Mouse (Mus musculus) embryo, embryonic 11.5 days (tissue): ENCODE measurements around the gene Slc35f4.

ENCODE experiments used
- DNase-seq: peaks from one replicate; pipeline ENCODE4 v3.0.0-alpha.2; 2012; ENCODE audit warnings: low read depth, low spot score

Slc35f4 gene

GRCm38 (mm10) chr14:49348897-49349250 is 177.0 kb downstream of the Slc35f4 start:
- peak; percentile 19 for DNase-seq

GRCm38 (mm10) chr14:49348164-49348896 is 177.5 kb downstream of the Slc35f4 start:
- no peak for DNase-seq

- no peak for DNase-seq
These were observed 180.0 kb downstream of the Slc35f4 start for GRCm38 (mm10) chr14:49345835-49346234.

- DNase-seq: no peak
These were observed 188.8 kb downstream of the Slc35f4 start for GRCm38 (mm10) chr14:49337011-49337410.

GRCm38 (mm10) chr14:49333841-49334240 is 192.0 kb downstream of the Slc35f4 start:
- DNase-seq: no peak

DNA sequence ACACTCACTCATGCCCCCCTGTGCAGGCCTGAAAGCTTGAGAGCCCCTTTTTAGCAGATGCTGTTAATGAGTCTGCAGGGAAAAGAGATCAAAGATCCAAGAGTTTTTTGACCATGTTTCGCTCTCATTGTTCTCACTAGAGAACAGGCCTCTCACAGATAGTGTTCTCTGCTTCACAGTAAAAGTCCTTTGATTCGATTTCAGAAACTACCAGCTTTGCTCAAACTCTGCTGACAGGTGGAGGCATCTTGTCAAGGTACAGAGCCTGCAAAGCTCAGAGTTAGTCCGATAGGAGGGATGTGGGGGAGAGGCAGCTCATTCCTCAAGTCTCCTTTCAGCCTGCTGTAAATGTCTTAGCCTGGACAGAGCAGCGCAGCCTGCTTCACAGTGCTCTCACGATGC is 209.4 kb downstream of the Slc35f4 start:
- DNase-seq: no peak

DNA sequence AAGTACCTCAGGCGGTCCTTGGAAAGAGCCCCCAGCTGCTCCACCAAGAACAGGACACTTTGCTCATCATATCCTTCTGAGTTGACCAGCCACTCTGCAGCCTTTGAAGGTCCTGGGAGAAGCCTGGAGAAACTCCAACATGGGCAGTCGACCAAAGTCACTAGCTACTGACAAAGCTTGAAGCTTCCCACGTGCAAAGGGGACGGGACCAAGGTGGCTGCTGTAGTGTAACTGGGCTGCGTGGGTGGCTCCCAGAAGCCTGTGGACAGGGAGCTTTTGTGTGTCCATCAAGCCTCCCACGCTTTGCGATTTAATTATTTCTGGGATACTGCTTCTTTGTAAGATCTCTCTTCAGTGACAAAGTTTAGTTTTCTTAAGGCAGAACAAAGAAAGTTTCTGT is 211.9 kb downstream of the Slc35f4 start:
- no peak for DNase-seq

DNA sequence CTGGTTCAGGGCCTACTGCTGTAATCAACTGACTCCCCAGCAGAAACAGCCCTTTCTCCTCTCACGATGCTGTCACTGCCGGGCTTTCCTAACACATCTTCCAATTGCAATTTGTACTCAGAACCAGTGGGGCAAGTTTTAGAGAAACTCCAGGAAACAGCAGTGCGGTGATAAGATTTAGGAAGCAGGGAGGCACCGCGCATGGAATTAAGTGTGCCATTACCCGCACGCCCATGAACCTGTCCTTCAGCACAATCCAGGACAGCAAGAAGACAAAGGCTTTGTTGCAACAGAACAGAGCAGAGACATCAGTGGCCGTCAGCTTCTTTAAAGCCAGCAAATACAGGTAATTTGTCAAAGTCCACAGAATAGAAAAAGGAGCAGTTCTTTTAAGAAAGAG is 212.5 kb downstream of the Slc35f4 start:
- no peak for DNase-seq

DNA sequence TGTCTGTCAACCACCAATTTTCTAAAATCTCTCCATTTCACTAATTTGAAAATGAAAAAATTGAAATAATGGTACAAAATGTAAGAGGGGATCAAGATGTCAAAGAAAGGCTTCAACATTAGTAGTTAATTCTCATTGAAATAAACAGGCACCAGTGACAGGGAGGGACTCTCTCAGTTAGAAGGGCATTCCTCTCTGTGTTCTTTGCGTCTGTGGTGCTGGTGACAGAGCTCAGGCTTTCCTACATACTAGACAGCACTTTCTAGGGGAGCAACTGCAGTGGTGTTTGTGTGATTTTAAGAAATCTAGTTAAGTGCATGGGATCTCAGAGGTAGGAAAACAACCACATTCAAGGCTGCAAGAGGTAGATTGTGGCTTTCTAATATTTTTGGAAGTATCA is 214.3 kb downstream of the Slc35f4 start:
- no peak for DNase-seq

- DNase-seq: no peak
These were observed 214.8 kb downstream of the Slc35f4 start for GRCm38 (mm10) chr14:49311091-49311492.

- DNase-seq: no peak
These were observed 216.2 kb downstream of the Slc35f4 start for GRCm38 (mm10) chr14:49309670-49310069.

DNA sequence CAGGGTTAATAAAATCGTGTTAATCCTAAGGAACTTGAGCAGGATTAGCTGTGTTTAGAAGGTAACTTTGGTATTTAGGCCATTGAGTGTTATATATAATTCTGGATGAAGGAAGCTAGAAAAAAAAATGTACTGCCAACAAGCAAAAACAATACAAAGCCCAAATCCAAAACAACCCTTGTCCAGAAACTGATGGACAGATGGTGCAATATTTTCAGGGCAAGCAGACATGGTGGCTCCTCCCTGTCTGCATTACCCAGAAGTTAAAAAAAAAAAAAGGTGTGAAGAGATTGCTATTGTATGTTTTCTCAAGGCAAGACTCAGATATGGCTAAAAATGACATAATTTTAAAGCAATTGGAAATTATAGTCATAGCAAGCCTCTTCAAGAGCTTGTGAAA is 217.3 kb downstream of the Slc35f4 start:
- DNase-seq: no peak

- DNase-seq: no peak
These were observed 218.0 kb downstream of the Slc35f4 start for GRCm38 (mm10) chr14:49307842-49308241.

GRCm38 (mm10) chr14:49305534-49306409 is 220.1 kb downstream of the Slc35f4 start:
- DNase-seq: no peak

DNA sequence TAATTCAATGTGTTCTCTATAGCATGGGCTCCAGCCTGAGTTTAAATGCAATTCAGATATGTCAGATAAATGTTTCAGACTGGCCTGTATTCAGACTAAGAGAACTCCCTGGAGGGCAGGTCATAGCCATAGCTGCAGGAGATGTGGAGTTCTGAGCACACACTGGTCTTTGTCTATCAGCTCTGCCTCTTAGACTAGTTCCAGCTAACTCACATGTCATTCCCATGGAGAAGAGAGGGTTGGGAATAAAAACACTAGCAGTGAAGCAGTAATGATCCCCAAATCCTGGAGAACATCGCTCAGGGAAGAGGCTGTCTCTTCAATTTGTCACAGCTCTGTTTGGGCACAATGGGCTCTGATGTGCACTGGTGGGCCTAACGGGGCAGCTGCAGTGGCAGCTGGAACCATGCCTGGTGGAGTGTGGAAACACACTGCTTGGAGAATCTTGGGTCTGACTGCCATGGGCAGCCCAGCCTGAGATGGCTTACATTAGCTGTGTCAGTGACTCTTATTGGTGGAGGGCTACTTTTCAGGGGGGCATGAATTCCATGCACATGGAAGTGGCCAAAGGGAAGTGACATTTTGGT is 223.5 kb downstream of the Slc35f4 start:
- no peak for DNase-seq

DNA sequence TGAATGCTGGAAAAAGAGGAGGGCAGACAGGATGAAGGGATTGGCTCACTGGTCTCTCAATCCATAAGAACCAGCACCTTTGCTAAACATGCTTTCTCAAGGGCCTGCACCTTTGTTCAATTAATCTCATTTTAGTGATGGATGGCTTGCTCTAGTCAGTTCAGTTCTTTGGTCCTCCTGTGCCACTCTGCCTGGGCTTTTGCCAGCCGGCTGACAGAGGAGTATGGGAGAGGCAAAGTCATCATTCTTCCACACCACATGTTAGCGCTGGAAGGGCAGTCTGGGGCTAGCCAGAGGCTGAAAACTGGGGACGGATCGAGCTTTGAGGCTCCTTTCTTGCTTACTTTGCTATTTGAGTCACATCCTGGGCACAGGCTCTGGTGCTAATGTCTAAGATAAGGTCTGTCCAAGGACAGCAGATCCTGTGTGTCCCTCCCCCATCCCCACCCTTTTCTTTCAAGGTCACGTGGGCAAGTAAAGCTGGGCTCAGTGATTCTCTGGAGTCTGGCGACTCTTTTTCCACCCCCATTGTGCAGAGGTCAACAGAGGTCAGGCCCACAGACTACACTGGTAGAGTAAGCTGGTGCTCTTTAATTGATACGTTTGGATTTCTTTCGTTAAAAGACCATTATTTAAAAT is 224.7 kb downstream of the Slc35f4 start:
- DNase-seq: no peak

GRCm38 (mm10) chr14:49300326-49300725 is 225.5 kb downstream of the Slc35f4 start:
- DNase-seq: no peak

- no peak for DNase-seq
These were observed 231.9 kb downstream of the Slc35f4 start for GRCm38 (mm10) chr14:49293802-49294449.

GRCm38 (mm10) chr14:49290029-49290745 is 235.7 kb downstream of the Slc35f4 start:
- DNase-seq: no peak

GRCm38 (mm10) chr14:49283784-49284655 is 241.8 kb downstream of the Slc35f4 start:
- no peak for DNase-seq
